Mouse (Mus musculus) brain, embryonic 14.5 days (tissue): Measurements from ENCODE around the gene Mid1ip1. TPM values are rescaled to one million over a fixed set of nuclear protein-coding genes. Genes with fewer than 3 reads are reported as not detected.

Experiments used
- DNase-seq: peaks from one replicate; pipeline ENCODE4 v3.0.0-alpha.2; 2011; ENCODE audit warnings: low read depth
- CTCF ChIP-seq: fragments of 200-500 bp; IDR thresholded peaks from 2 replicates; pipeline ENCODE4 v1.5.1; 2012; ENCODE audit warnings: inconsistent platforms, mild to moderate bottlenecking, moderate library complexity, borderline replicate concordance; ENCODE audit not compliant: insufficient read depth, insufficient read length; ENCODE audit errors: extremely low read depth
- POLR2A ChIP-seq: fragments of 200-500 bp; IDR thresholded peaks from 2 replicates; pipeline ENCODE4 v1.6.1; 2012; ENCODE audit warnings: mild to moderate bottlenecking, inconsistent platforms, borderline replicate concordance; ENCODE audit not compliant: poor library complexity, insufficient read depth, insufficient read length, severe bottlenecking; ENCODE audit errors: extremely low read depth
- polyA plus RNA-seq: library from polyadenylated mRNA; depleted of rRNA; stranded (reverse); fragments of >200 nt; gene quantifications from 2 replicates; pipeline ENCODE4 v1.2.3, GENCODE M21; 2012; rRNA removed

The Mid1ip1 gene
- polyA plus RNA-seq: 41.7 and 51.6 TPM in 2 replicates

DNA sequence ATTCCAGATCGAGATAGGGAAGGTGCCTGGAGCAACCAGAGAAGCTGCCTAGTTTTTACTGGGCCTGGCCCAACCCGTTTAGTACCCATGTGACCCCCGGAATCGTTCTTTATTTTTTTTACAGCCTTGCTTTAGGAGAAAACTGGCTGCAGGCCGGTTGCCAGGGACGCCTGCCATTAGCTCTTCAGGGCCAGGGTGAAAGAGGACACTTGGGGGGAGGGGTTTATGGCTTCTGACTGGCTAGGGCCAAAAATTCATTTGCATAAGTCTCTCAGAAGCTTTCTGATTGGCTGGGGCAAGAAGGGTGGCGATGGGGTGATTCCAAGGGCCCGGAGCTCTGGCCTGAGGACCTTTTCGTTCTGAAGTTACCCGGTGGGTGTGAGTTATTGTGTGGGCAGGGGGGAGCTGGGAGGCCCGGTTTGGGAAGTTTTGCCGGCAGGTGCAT lies at the start of gene Mid1ip1:
Mid1ip1 (plus strand) TSS at position 318 of the 445 bp plus-strand sequence.
- peak; percentile 95 for DNase-seq
- TF ChIP-seq POLR2A (no peak), CTCF (no peak)

DNA sequence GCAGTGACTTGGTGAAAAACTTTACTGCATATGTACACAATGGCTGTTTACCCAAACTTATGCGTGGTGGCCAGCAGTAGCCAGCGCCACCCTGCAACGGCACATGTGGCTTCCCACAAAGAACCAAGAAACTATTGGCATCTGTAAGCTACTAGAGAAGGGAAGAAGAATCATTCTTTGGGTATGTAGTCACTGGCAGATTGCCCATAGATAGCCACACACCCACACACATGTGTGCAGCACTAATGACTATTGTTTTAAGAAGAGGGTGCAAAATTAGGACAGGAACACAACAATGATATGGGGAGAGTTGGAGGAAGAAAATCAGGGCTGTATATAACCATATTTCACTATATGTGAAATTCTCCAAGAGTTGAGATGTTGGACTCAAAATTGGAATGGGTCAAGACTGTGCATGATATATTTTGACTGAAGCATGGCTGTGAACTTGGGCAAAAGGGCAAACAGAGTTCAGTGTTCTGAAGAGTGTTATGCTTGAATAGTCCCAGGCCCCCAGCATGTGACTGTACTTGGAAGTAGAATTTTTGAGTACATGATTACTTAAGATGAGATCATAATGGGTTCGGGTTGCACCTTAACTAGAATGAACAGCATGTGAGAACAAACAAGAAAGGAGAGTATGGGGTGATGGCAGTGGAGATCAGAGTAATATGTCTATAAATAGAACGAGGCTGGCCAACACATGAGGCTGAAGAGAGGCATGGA lies 20.2 kb upstream of the Mid1ip1 start:
- TF ChIP-seq POLR2A (no peak), CTCF (no peak)
- DNase-seq: no peak

GRCm38 (mm10) chrX:10706728-10707127 lies 8.1 kb upstream of the Mid1ip1 start:
- TF ChIP-seq POLR2A (no peak), CTCF (no peak)
- no peak for DNase-seq

DNA sequence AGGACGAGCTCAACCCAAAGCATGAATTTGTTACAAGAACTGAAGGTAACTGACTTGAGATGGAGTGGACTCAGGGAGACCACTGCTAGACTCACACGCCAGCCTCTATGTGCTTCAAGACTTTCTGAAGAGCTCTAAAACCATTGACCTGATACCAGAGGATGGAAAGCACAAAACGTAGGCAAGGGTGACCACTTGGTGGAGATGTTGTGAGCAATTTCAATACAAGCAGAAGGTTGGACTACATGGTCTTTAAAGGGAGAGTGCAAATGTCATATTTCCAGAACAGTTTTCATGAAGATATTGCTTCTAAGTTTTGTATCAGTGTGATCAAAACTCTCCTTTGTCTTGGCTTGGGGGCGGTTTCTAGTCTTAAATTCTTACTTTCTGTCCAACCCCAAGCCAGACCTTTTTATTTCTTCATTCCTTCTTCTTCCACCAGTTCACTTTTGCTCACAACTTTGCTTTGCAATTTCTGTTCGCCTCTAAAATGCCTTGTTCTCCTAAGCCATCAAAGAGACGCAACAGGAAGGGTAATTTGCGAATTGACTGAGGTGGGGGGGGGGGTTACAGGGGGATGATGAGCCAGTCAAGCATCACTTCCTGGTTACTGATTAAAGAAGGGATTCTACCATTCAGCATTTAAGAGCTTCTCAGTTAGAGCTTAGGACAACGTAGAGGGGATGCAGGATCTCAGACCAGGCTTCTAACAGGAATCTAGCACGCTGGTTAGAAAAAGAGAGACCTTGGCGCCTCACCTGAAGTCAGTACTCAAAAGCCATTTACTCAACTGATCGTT lies 775 bp upstream of the Mid1ip1 start:
- TF ChIP-seq POLR2A: no peak
- no peak for TF ChIP-seq CTCF
- peak; percentile 23 for DNase-seq

GRCm38 (mm10) chrX:10716917-10717763 lies 2.3 kb downstream of the Mid1ip1 start:
- DNase-seq: peak; percentile 90
- TF ChIP-seq POLR2A (peak; percentile 12; the same call in 1 of the 2 replicates), CTCF (no peak)

GRCm38 (mm10) chrX:10718021-10718837 lies 3.4 kb downstream of the Mid1ip1 start:
- peak; percentile 56 for DNase-seq
- no peak for TF ChIP-seq CTCF
- TF ChIP-seq POLR2A: no peak

DNA sequence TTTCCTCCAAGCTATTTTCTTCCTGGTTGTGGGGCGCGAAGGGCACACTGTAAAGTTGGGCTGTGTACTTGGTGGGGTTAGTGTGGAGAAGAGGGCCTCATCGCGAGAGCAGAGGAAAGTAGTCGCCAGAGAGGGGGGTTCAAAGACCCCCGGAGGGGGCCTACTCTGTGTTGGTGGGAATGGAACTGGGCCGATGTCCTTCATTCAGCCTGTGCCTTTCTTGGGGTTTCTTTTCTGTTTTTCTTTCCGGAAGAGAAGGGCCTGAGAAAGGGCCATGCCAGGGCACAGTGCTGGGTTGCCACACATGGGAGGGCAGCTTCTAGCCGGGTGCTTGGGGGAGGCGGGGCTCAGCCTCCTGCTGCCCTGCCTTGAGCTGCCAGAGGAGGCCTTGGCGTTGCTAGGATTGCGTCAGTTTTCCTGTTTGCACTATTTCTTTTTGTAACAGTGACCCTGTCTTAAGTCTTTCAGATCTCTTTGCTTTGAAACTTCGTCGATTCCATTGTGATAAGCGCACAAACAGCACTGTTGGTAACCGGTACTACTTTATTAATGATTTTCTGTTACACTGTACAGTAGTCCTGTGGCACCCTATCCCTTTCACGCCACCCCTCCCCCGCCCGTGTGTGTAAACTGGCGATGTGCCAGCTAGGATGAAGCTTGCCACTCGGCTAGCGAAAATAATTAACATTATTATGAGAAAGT lies 4.2 kb downstream of the Mid1ip1 start:
- 0 out of 2 replicates have a peak, but pooled peaks have one; percentile 11 for TF ChIP-seq CTCF
- no peak for TF ChIP-seq POLR2A
- peak; percentile 84 for DNase-seq

- peak; percentile 8 for DNase-seq
- TF ChIP-seq POLR2A: no peak
- no peak for TF ChIP-seq CTCF
Observed at GRCm38 (mm10) chrX:10720391-10720790, 5.6 kb downstream of the Mid1ip1 start.

GRCm38 (mm10) chrX:10724571-10724970 lies 9.8 kb downstream of the Mid1ip1 start:
- peak; percentile 79 for DNase-seq
- no peak for TF ChIP-seq POLR2A

- DNase-seq: no peak
- no peak for TF ChIP-seq POLR2A
- no peak for TF ChIP-seq CTCF
Observed at GRCm38 (mm10) chrX:10729488-10729887, 14.7 kb downstream of the Mid1ip1 start.
